Comparison of ENCODE assay signal across 8 mouse cellular contexts in the genomic region with DNA sequence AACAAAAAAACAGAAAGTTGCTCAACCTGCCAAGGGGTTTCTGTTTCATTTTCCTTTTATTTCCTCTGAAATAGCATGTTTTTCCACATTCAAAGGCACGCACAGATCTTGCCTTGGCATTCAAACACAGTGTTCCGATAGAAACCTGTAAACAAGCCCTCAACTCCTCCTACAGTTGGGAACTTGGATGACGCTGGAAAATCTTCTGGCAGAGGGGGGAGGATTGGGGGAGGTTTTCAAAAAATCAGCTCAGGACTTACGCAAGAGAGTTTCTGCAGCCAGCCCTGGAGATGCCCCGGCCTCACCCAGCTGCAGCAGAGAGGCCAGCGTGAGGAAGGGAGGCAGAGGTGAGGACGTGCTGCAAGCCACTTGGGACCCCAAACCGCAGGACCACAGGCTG. TPM values are rescaled to one million over a fixed set of nuclear protein-coding genes. Genes with fewer than 3 reads are reported as not detected.
DNase-seq lines count a peak whose midpoint lies in the region; ATAC-seq and TF ChIP-seq lines count a peak whose summit lies in the region.

No protein-coding gene starts in this region.

- 53% methylated on average over 8 of the region's 8 CpGs for WGBS in intestine, embryonic 16.5 days
- 54% methylated on average over 8 of the region's 8 CpGs for WGBS in intestine, embryonic 15.5 days
- WGBS in liver, adult 2 months: 3% methylated on average over 8 of the region's 8 CpGs
- WGBS in stomach, embryonic 14.5 days: 50% methylated on average over 8 of the region's 8 CpGs
- WGBS in forebrain, embryonic 13.5 days: 73% methylated on average over 8 of the region's 8 CpGs
- WGBS in midbrain, embryonic 11.5 days: 75% methylated on average over 8 of the region's 8 CpGs

- peaks cover 3% of the 10 kb centered on the region; the same call in 1 of the 2 replicates for H3K4me1 ChIP-seq in intestine, embryonic 16.5 days (ENCODE audit: control insufficient read depth, insufficient read depth, low read length)
- H3K4me1 ChIP-seq in intestine, embryonic 15.5 days (replicated peaks): no peaks in the 10 kb centered on the region; the same call in 1 of the 2 replicates
- peaks cover 3% of the 10 kb centered on the region; the same call in 1 of the 2 replicates for H3K4me1 ChIP-seq in liver, adult 2 months (ENCODE audit: control insufficient read depth, insufficient read depth, low read length)
- no peaks in the 10 kb centered on the region for H3K4me1 ChIP-seq in stomach, embryonic 14.5 days (ENCODE audit: control insufficient read depth, insufficient read depth, low read length)
- peaks cover 5% of the 10 kb centered on the region; the same call in 1 of the 2 replicates for H3K4me1 ChIP-seq in forebrain, embryonic 13.5 days
- no peaks in the 10 kb centered on the region for H3K4me1 ChIP-seq in midbrain, embryonic 11.5 days (ENCODE audit: control insufficient read depth, insufficient read depth, low read length)

- no peaks in the 10 kb centered on the region for H3K79me2 ChIP-seq in liver, adult 2 months (ENCODE audit: control insufficient read depth, insufficient read depth, low read length)

- H3K4me2 ChIP-seq in intestine, embryonic 16.5 days (ENCODE audit: low read depth, low read length): peak overlapping the region; percentile 16; the same call in 1 of the 2 replicates
- H3K4me2 ChIP-seq in intestine, embryonic 15.5 days (replicated peaks): no peak overlapping the region
- no peak overlapping the region for H3K4me2 ChIP-seq in stomach, embryonic 14.5 days (replicated peaks; ENCODE audit: low read depth, low read length)
- H3K4me2 ChIP-seq in forebrain, embryonic 13.5 days: no peak overlapping the region
- H3K4me2 ChIP-seq in midbrain, embryonic 11.5 days: no peak overlapping the region

- H3K27ac ChIP-seq in intestine, embryonic 16.5 days (ENCODE audit: low read length): no peak overlapping the region
- H3K27ac ChIP-seq in intestine, embryonic 15.5 days: no peak overlapping the region
- H3K27ac ChIP-seq in liver, adult 2 months (replicated peaks; ENCODE audit: insufficient read depth, low read depth, low read length): no peak overlapping the region; the same call in 1 of the 2 replicates
- H3K27ac ChIP-seq in stomach, embryonic 14.5 days (ENCODE audit: low read length): no peak overlapping the region
- no peak overlapping the region for H3K27ac ChIP-seq in forebrain, embryonic 13.5 days
- no peak overlapping the region for H3K27ac ChIP-seq in midbrain, embryonic 11.5 days (ENCODE audit: low read depth, low read length)

- no peak overlapping the region for H3K4me3 ChIP-seq in intestine, embryonic 16.5 days (ENCODE audit: low read length)
- H3K4me3 ChIP-seq in intestine, embryonic 15.5 days (replicated peaks): no peak overlapping the region
- H3K4me3 ChIP-seq in liver, adult 2 months (ENCODE audit: insufficient read depth, low read depth, low read length): 0 out of 2 replicates have a peak overlapping the region, but pooled peaks have one; percentile 0
- H3K4me3 ChIP-seq in stomach, embryonic 14.5 days (ENCODE audit: low read depth, low read length): no peak overlapping the region
- no peak overlapping the region for H3K4me3 ChIP-seq in forebrain, embryonic 13.5 days
- H3K4me3 ChIP-seq in midbrain, embryonic 11.5 days (ENCODE audit: low read depth, low read length): no peak overlapping the region

- no peaks in the 10 kb centered on the region for H3K36me3 ChIP-seq in intestine, embryonic 16.5 days (ENCODE audit: control insufficient read depth, insufficient read depth, low read length)
- no peaks in the 10 kb centered on the region for H3K36me3 ChIP-seq in intestine, embryonic 15.5 days
- H3K36me3 ChIP-seq in liver, adult 2 months (ENCODE audit: control insufficient read depth, insufficient read depth, low read length): no peaks in the 10 kb centered on the region
- no peaks in the 10 kb centered on the region for H3K36me3 ChIP-seq in stomach, embryonic 14.5 days (ENCODE audit: control insufficient read depth, insufficient read depth, low read length)
- H3K36me3 ChIP-seq in forebrain, embryonic 13.5 days (ENCODE audit: poor library complexity, severe bottlenecking): no peaks in the 10 kb centered on the region
- no peaks in the 10 kb centered on the region for H3K36me3 ChIP-seq in midbrain, embryonic 11.5 days (ENCODE audit: control insufficient read depth, insufficient read depth, low read length)

- DNase-seq in adipocyte (ENCODE audit: low spot score): peak; percentile 99
- peak; percentile 93 for DNase-seq in heart, adult 8-10 months (ENCODE audit: low spot score)
- peak; percentile 93 for DNase-seq in liver, adult 2 months (ENCODE audit: extremely low read depth, low read depth, low spot score)
- no peak for DNase-seq in midbrain, embryonic 11.5 days (ENCODE audit: low spot score, missing footprints)

- H3K27me3 ChIP-seq in intestine, embryonic 16.5 days (replicated peaks; ENCODE audit: control insufficient read depth, insufficient read depth, low read length): no peaks in the 10 kb centered on the region
- no peaks in the 10 kb centered on the region for H3K27me3 ChIP-seq in intestine, embryonic 15.5 days (replicated peaks)
- no peaks in the 10 kb centered on the region for H3K27me3 ChIP-seq in liver, adult 2 months (ENCODE audit: control insufficient read depth, insufficient read depth, low read length)
- H3K27me3 ChIP-seq in stomach, embryonic 14.5 days (ENCODE audit: control insufficient read depth, insufficient read depth, low read length): no peaks in the 10 kb centered on the region
- no peaks in the 10 kb centered on the region for H3K27me3 ChIP-seq in forebrain, embryonic 13.5 days
- no peaks in the 10 kb centered on the region for H3K27me3 ChIP-seq in midbrain, embryonic 11.5 days (ENCODE audit: control insufficient read depth, insufficient read depth, low read length)

- no peaks in the 10 kb centered on the region for H3K9me3 ChIP-seq in intestine, embryonic 16.5 days (ENCODE audit: control insufficient read depth, low read length)
- no peaks in the 10 kb centered on the region for H3K9me3 ChIP-seq in intestine, embryonic 15.5 days
- H3K9me3 ChIP-seq in stomach, embryonic 14.5 days (ENCODE audit: control insufficient read depth, low read depth, low read length): no peaks in the 10 kb centered on the region
- H3K9me3 ChIP-seq in forebrain, embryonic 13.5 days (replicated peaks): no peaks in the 10 kb centered on the region
- no peaks in the 10 kb centered on the region for H3K9me3 ChIP-seq in midbrain, embryonic 11.5 days (ENCODE audit: control insufficient read depth, low read length)

- no peak for ATAC-seq in intestine, embryonic 16.5 days
- no peak; the same call in 1 of the 2 replicates for ATAC-seq in intestine, embryonic 15.5 days
- peak; percentile 65; the same call in 1 of the 2 replicates for ATAC-seq in stomach, embryonic 14.5 days (ENCODE audit: insufficient number of reproducible peaks, insufficient read depth, low FRiP score, low read depth)
- no peak for ATAC-seq in forebrain, embryonic 13.5 days
- no peak for ATAC-seq in midbrain, embryonic 11.5 days (ENCODE audit: low FRiP score)

- TF ChIP-seq POLR2A in liver, adult 2 months (IDR thresholded peaks at IDR 0.05; ENCODE audit: extremely low read depth, insufficient read depth, low read length): 0 out of 2 replicates have a peak, but pooled peaks have one; percentile 19

- no peak overlapping the region for H3K9ac ChIP-seq in intestine, embryonic 16.5 days (ENCODE audit: low read depth, low read length)
- H3K9ac ChIP-seq in intestine, embryonic 15.5 days: no peak overlapping the region
- H3K9ac ChIP-seq in liver, adult 2 months (ENCODE audit: low read depth, low read length): no peak overlapping the region
- no peak overlapping the region for H3K9ac ChIP-seq in stomach, embryonic 14.5 days (replicated peaks; ENCODE audit: low read depth, low read length)
- H3K9ac ChIP-seq in forebrain, embryonic 13.5 days: no peak overlapping the region
- no peak overlapping the region for H3K9ac ChIP-seq in midbrain, embryonic 11.5 days (ENCODE audit: low read length)

- no peak for TF ChIP-seq CTCF in liver, adult 2 months (IDR thresholded peaks at IDR 0.05; ENCODE audit: low read depth, low read length)

RNA-seq across cellular contexts. Expression of gene Gm10282, which starts 1.4 kb away (rescaled TPM):
- polyA plus RNA-seq in intestine, embryonic 16.5 days (2015; fragmentation: Nextera tagmentation; extraction: Ambion mirVana): 14.3 and 18.9 TPM in 2 replicates
- polyA plus RNA-seq in intestine, embryonic 15.5 days (2015; fragmentation: Nextera tagmentation; extraction: Ambion mirVana): 21.5 and 24.3 TPM in 2 replicates
- total RNA-seq in heart, adult 8-10 months (2022): 1 to 10 TPM; 5.4 to 8.3 (median 7.5) TPM
- 0.54 and 1.0 TPM in 2 replicates for total RNA-seq in liver, adult 2 months (2014; rRNA removed)
- 0.37 and 0.42 TPM in 2 replicates for polyA plus RNA-seq in liver, adult 2 months (2012; rRNA removed)
- 27.2 and 32.7 TPM in 2 replicates for polyA plus RNA-seq in stomach, embryonic 14.5 days (2014; fragmentation: Nextera tagmentation; extraction: Ambion mirVana)
- polyA plus RNA-seq in forebrain, embryonic 13.5 days (2015; fragmentation: Nextera tagmentation; extraction: Ambion mirVana): 39.4 and 41.0 TPM in 2 replicates
- 39.3 and 42.3 TPM in 2 replicates for polyA plus RNA-seq in midbrain, embryonic 11.5 days (2014; fragmentation: Nextera tagmentation; extraction: Ambion mirVana)

RNA-seq across cellular contexts. Expression of gene Klf2, which starts 15.2 kb away (rescaled TPM):
- polyA plus RNA-seq in intestine, embryonic 16.5 days (2015; fragmentation: Nextera tagmentation; extraction: Ambion mirVana): 3.6 and 5.1 TPM in 2 replicates
- polyA plus RNA-seq in intestine, embryonic 15.5 days (2015; fragmentation: Nextera tagmentation; extraction: Ambion mirVana): 6.6 and 7.2 TPM in 2 replicates
- 10 to 100 TPM; 40.3 to 74.6 (median 52.7) TPM for total RNA-seq in heart, adult 8-10 months (2022)
- 2.7 and 2.8 TPM in 2 replicates for total RNA-seq in liver, adult 2 months (2014; rRNA removed)
- 4.4 and 6.0 TPM in 2 replicates for polyA plus RNA-seq in liver, adult 2 months (2012; rRNA removed)
- polyA plus RNA-seq in stomach, embryonic 14.5 days (2014; fragmentation: Nextera tagmentation; extraction: Ambion mirVana): 6.4 and 6.6 TPM in 2 replicates
- polyA plus RNA-seq in forebrain, embryonic 13.5 days (2015; fragmentation: Nextera tagmentation; extraction: Ambion mirVana): 2.8 and 3.6 TPM in 2 replicates
- 5.0 and 6.5 TPM in 2 replicates for polyA plus RNA-seq in midbrain, embryonic 11.5 days (2014; fragmentation: Nextera tagmentation; extraction: Ambion mirVana)

Comparison
In these comparisons a context has a peak if more than half of its experiments do, and no peak if none do; other contexts are left out.
1. RNA of gene Gm10282, which starts 1.4 kb away (polyA plus RNA-seq): 39.4 to 41.0 TPM in forebrain, embryonic 13.5 days, 39.3 to 42.3 TPM in midbrain, embryonic 11.5 days, 27.2 to 32.7 TPM in stomach, embryonic 14.5 days, 21.5 to 24.3 TPM in intestine, embryonic 15.5 days and 14.3 to 18.9 TPM in intestine, embryonic 16.5 days; 0.37 to 0.42 TPM in liver, adult 2 months; every median in the first group is over 10 times any median in the second.